In the genomic region with DNA sequence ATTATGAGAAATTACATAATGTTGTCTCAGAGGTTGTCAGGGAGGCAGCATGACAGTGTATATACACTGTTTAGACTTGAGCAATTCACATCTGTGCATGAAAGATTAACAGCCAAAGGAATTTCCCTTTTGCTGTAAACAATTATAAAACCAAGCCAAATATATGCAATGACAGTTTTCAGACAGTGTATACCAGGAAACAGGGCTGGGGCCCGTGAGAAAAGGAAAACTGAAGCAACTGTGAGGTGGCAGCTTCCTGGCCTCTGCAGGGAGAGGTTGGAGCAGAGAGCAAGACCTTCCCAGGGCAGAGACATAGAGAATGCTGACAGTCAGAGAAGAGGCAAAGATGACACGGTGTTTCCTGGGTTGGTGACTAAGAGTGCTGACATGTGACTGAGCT, we compare ENCODE assay signal across 17 mouse cellular contexts.
DNase-seq lines count a peak whose midpoint lies in the region; ATAC-seq lines count a peak whose summit lies in the region.
"Had no signal": no experiment of that assay in that cellular context is flagged by ENCODE, and none has a peak within 500 bp of the region (broad histone marks: within the 10 kb centered on the region; RNA-seq: fewer than 3 reads in every experiment).

No protein-coding gene starts in this region.

- peak; percentile 33 for ATAC-seq in kidney, embryonic 16.5 days (ENCODE audit: low FRiP score, low TSS enrichment)
- ATAC-seq in intestine, embryonic 14.5 days (replicated peaks; ENCODE audit: low FRiP score, low TSS enrichment, low read depth): no peak
- ATAC-seq in megakaryocyte-erythroid progenitor cell, adult 5-6 weeks (replicated peaks; ENCODE audit: low FRiP score, low TSS enrichment, poor library complexity, severe bottlenecking): no peak
- ATAC-seq: activated CD4-positive, CD25-positive, alpha-beta regulatory T cell, adult 4 months had no signal

- H3K4me1 ChIP-seq in kidney, embryonic 16.5 days (ENCODE audit: insufficient read depth, low read length): peaks cover 23% of the 10 kb centered on the region
- H3K4me1 ChIP-seq in intestine, embryonic 14.5 days (replicated peaks; ENCODE audit: control insufficient read depth, insufficient read depth, low read length): peaks cover 23% of the 10 kb centered on the region
- H3K4me1 ChIP-seq: embryonic facial prominence, embryonic 12.5 days; limb, embryonic 12.5 days had no signal

- H3K27ac ChIP-seq in kidney, embryonic 16.5 days (ENCODE audit: low read length): peak overlapping the region; percentile 4
- peak overlapping the region; percentile 34 for H3K27ac ChIP-seq in intestine, embryonic 14.5 days (ENCODE audit: low read depth)
- H3K27ac ChIP-seq: embryonic facial prominence, embryonic 12.5 days; limb, embryonic 12.5 days had no signal

- H3K9ac ChIP-seq in kidney, embryonic 16.5 days (replicated peaks; ENCODE audit: low read length): no peak overlapping the region
- H3K9ac ChIP-seq in intestine, embryonic 14.5 days (ENCODE audit: low read length): no peak overlapping the region
- H3K9ac ChIP-seq: embryonic facial prominence, embryonic 12.5 days; limb, embryonic 12.5 days had no signal

- H3K36me3 ChIP-seq in kidney, embryonic 16.5 days (ENCODE audit: insufficient read depth, low read length): no peaks in the 10 kb centered on the region
- H3K36me3 ChIP-seq in intestine, embryonic 14.5 days (ENCODE audit: control insufficient read depth, insufficient read depth, low read length): no peaks in the 10 kb centered on the region
- H3K36me3 ChIP-seq: embryonic facial prominence, embryonic 12.5 days; limb, embryonic 12.5 days had no signal

- no peaks in the 10 kb centered on the region for H3K9me3 ChIP-seq in kidney, embryonic 16.5 days (ENCODE audit: low read length)
- H3K9me3 ChIP-seq in intestine, embryonic 14.5 days (ENCODE audit: control insufficient read depth, low read length): no peaks in the 10 kb centered on the region
- H3K9me3 ChIP-seq: embryonic facial prominence, embryonic 12.5 days; forebrain, embryonic 10.5 days had no signal

- no peak for DNase-seq in kidney, postnatal 25 days
- DNase-seq in adipocyte (ENCODE audit: low spot score): peak; percentile 80
- DNase-seq in intestine, embryonic 14.5 days (ENCODE audit: low spot score): no peak
- DNase-seq in lung, postnatal 10 days: peak; percentile 47
- no peak for DNase-seq in left cerebral cortex, adult 11 months (ENCODE audit: low spot score)
- DNase-seq: cerebellum, postnatal 25 days; kidney, postnatal 14 days; thymus, adult 2 months had no signal

- H3K4me2 ChIP-seq in kidney, embryonic 16.5 days (replicated peaks; ENCODE audit: low read depth, low read length): no peak overlapping the region
- H3K4me2 ChIP-seq in intestine, embryonic 14.5 days (ENCODE audit: low read length): no peak overlapping the region
- H3K4me2 ChIP-seq: embryonic facial prominence, embryonic 12.5 days; limb, embryonic 12.5 days; midbrain, embryonic 11.5 days had no signal

- WGBS in kidney, embryonic 16.5 days: 57% methylated on average over 2 of the region's 2 CpGs
- 30% methylated on average over 2 of the region's 2 CpGs for WGBS in intestine, embryonic 14.5 days

- H3K4me3 ChIP-seq in kidney, embryonic 16.5 days (ENCODE audit: low read length): no peak overlapping the region
- no peak overlapping the region for H3K4me3 ChIP-seq in intestine, embryonic 14.5 days (ENCODE audit: low read depth, low read length)
- H3K4me3 ChIP-seq: embryonic facial prominence, embryonic 12.5 days; forebrain, embryonic 10.5 days; limb, embryonic 12.5 days; myocyte had no signal

- no peaks in the 10 kb centered on the region for H3K27me3 ChIP-seq in kidney, embryonic 16.5 days (ENCODE audit: insufficient read depth, low read length)
- no peaks in the 10 kb centered on the region for H3K27me3 ChIP-seq in intestine, embryonic 14.5 days (replicated peaks; ENCODE audit: control insufficient read depth, insufficient read depth, low read length)
- H3K27me3 ChIP-seq: CH12.LX; embryonic facial prominence, embryonic 12.5 days; limb, embryonic 12.5 days had no signal

Comparison
In these comparisons a context has a peak if more than half of its experiments do, and no peak if none do; other contexts are left out.
1. DNase-seq: peak in adipocyte (single experiment) and lung, postnatal 10 days (single experiment); none in kidney, postnatal 25 days (0 of 2), intestine, embryonic 14.5 days (single experiment) and left cerebral cortex, adult 11 months (single experiment).